Mouse (Mus musculus) right cerebral cortex, postnatal 10 days (tissue): Measurements from ENCODE around the gene Eloa.
"Not testable (repeated sequence)": the region's sequence is repeated elsewhere in the genome, so short reads cannot be mapped to it uniquely, and the experiment has no call there.

Experiments
- DNase-seq, 2 experiments: peaks; one replicate each; pipeline ENCODE4 v3.0.0; 2021; ENCODE audit warnings: low spot score in 2 of 2

The Eloa gene

GRCm38 (mm10) chr4:136021549-136022047 lies at the start of gene Eloa:
Gene Eloa (minus strand): TSS chr4:136021763.
- peak; percentile 100 for DNase-seq

DNA sequence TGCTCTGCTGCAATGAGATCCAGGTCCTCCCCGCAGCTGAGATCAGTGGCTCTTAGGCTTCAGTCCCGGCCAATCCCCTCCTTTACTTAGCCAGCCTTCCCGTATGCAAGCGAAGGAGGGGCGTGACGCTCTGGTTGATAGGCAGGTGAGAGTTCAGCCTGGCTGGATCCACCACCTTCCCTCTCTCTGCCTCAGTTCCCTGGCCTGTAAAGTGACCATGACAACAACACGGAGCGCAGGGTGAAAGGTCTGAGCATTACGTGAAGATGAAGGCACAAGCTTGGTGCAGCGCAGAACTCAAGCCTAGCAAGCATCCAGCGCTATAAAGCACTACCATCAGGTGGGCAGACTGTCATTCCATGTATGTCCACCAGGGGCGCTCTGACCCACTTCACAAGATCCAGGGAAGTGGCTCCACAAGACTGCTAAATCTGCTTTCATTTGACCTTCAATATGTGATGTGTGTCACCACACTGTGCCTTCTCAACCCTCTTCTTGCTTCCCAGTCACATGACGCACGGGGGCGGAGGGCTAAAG lies 49.7 kb upstream of the Eloa start:
- DNase-seq, result peak; percentile 71 to 72

GRCm38 (mm10) chr4:136070592-136070991 lies 49.0 kb upstream of the Eloa start:
- no peak for DNase-seq

- peak; percentile 73 to 83 for DNase-seq
Observed at GRCm38 (mm10) chr4:136069954-136070353, 48.4 kb upstream of the Eloa start.

DNA sequence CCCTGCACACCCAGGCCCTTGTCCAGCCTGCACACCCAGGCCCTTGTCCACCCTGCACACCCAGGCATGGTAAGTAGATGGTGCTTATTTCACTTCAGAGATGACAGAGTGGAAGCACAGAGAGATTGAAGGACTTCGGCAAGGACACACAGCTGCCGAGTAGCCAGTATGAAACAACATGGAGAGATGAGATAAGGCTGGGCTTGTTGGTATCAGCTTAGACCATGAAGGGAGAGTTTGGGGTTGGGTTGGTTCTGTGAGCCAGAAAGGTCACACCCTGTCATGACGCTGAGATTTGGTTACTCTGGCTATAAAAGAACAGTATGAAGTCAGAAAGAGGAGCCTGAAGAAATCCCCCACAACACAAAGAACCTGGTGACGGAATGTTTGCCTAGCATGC lies 47.8 kb upstream of the Eloa start:
- DNase-seq, result no peak

GRCm38 (mm10) chr4:136063143-136063542 lies 41.6 kb upstream of the Eloa start:
- no peak for DNase-seq

GRCm38 (mm10) chr4:136059800-136060488 lies 38.4 kb upstream of the Eloa start:
- not testable (repeated sequence) for DNase-seq

- no peak for DNase-seq
Observed at GRCm38 (mm10) chr4:136057916-136058315, 36.4 kb upstream of the Eloa start.

DNA sequence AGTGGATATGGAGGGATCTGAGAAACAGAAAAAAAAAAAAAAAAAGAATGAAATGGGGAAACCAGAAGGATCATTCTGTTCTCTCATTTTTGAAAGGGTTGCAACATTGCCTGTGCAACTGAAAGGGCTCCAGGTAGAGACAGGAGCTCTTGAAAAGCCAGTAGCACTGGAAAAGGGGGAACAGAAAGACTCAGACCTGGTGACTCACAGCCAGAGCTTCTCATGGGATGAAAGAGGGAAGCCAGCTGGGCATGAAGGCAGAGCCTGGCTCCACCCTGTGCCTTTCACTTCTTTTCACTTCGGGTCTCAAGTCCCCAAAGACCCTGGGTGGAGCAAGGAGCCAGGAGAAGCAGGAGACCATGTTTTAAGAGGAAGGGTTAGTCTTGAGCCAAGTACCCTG lies 34.5 kb upstream of the Eloa start:
- no peak for DNase-seq

DNA sequence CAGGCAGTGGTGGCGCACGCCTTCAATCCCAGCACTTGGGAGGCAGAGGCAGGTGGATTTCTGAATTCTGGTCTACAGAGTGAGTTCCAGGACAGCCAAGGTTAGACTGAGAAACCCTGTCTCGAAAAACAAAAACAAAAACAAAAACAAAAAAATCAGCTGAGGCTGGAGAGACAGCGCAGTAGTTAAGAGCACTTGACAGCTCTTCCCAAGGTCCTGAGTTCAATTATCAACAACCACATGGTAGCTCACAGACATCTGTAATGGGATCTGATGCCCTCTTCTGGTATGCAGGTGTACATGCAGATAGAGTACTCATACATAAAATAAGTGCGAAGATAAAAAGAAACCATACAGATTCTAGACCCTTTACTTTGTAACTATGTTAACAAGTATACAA lies 32.3 kb upstream of the Eloa start:
- no peak for DNase-seq

DNA sequence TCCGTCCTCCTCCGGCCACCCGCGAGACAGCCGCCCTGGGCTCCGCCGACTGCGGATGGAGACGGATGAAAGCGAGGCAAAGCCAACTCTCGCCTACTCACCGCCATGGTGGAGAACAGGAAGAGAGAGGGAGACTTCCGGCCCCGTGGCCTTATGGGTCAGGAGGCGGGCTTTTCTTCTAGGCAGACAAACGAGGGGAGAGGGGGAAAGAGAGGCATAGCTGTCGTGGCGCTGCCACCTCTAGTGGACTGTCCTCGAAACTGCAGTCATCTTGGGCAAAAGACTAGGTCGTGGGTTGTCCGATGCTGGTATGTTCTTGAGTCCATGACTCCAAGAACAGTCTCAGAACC lies 31.7 kb upstream of the Eloa start, which contains the start of gene Rpl11:
Gene Rpl11 (minus strand): TSS at position 182 of the 350 bp plus-strand sequence.
- DNase-seq, result peak; percentile 95 to 96

GRCm38 (mm10) chr4:136052534-136053246 lies 31.1 kb upstream of the Eloa start:
- DNase-seq, result no peak

DNA sequence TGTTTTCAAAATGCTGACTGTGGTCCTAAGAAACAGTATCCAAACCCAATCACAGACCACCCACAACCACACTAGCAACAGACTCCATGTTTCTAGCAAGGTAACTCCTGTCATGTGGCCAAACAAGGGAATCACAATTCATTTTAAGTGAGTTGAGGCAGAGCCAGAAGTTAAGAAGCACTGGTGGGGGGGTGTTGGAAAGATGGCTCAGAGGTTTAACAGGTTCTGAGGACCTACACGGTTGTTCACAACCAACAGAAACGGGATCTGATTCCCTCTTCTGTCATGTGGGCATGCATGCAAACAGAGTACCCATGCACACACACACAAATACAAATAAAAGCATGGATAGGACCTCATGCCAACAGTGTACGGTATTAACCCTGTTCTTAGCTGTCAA lies 30.5 kb upstream of the Eloa start:
- DNase-seq, result no peak

DNA sequence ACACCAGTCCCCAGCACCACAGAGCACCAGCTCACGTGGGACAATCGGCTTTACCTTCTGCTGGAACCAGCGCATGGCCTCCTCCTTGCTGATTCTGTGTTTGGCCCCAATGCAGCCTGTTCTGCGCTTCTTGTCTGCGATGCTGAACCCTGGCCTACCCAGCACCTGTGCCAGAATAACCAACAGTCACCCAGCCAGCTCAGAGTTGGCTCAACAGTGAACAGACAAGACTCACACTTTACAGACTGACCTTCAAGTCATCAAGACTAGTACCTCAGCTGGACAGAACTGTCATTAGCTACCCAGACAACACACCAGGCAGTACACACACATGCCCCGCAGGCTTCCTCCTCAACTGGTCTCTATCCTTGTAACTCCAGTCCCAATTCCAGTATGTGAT lies 28.7 kb upstream of the Eloa start:
- no peak for DNase-seq

DNA sequence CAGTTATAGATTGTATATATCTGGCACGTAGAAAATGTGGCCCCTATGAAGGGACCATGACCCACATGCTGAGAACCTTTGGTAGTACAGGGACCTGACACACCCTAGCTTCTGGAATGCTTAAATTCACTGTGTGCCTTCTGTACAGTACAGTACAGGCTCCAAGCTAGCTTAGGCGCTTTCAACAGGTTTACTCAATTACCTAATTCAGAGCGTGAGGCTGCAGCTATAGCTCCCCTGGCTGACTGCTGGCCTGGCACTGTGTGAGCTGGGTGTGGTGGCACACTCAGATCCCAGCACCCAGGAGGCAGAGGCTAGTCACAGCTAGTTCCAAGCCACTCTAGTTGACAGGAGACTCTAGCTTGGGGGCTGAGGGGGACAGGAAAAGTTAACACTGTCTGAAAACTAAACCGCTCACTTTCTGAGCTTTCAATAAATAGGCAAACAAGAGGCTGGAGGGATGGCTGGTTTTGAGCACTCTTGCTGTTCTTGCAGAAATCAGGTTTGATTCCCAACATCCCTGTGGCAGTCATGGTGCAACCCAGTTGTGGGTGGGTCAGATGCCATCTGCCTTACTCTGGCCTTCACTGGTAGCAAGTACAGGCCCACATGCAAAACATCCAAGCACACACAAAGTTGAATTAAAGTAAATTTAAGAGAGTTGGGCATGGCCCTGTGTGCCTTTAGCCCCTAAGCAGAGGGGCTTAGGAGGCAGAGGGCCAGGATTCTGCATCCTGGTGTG lies 26.9 kb upstream of the Eloa start:
- no peak for DNase-seq

GRCm38 (mm10) chr4:136047626-136048025 lies 26.1 kb upstream of the Eloa start:
- no peak for DNase-seq

DNA sequence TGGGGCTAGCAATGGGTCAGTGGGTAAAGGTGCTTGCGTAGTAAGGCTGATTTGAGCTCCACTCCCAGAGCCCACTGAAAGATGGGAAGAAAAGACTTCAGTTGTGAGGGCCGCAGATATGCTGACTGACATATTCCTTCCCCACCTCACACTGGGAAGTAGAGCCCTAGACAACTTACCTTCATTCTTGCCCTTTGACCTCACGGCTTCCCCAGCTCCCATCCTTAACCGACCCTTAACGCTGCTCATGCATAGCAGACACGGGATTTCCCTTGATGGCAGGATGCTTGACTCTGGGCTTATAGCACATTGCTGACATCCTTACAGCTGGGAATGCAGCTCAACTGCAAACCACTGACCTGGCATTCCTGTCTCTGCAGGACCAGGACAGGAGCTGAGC lies 25.3 kb upstream of the Eloa start:
- DNase-seq, result no peak

DNA sequence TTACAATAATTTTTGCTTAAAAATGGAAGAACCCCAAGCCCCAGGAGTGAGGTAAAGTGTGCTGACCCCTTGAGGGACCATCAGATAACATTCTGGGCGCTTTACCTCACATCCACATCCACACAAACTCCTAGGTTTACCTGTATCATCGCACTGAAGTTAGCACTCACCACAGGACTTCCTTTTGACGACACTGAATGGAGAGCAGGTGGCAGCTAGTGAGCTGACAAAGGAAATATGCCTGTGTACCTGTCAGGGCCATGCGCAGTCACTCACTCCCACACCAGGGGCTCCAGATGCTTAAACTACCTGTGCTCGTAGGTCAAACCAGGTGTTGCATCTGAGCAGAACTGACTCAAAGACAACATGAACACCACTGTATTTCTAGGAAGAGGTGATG lies 23.5 kb upstream of the Eloa start:
- DNase-seq, result no peak

DNA sequence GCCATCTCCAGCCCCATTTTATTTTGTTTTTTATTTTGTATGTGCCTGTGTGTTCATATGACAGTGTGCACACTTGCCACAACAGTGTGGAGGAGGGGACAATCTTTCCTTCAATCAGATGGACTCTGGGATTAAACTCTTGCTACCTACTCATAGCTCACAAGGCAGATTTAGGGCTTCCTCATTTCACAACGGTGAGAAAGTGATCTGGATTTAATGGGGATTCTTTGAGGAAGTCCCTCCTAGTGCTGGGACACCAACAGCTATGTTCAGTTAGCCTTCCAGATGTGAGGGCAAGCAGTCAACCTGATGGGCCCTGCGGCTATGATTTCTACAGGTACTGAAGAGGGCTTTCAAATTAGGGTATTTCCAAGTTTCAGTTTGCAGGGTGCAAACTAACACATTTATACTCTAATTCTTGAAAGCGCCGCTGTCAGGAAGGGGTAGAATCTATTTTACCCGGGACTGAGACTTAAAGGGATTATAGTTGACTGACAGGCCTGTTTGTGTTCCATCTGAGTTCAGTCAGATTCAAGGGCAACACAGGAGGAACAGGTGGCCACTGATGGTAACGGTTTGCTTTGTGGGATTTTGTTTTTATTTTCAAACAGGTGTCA lies 22.3 kb upstream of the Eloa start:
- DNase-seq, result no peak

- DNase-seq, result no peak
Observed at GRCm38 (mm10) chr4:136035078-136035477, 13.5 kb upstream of the Eloa start.

DNA sequence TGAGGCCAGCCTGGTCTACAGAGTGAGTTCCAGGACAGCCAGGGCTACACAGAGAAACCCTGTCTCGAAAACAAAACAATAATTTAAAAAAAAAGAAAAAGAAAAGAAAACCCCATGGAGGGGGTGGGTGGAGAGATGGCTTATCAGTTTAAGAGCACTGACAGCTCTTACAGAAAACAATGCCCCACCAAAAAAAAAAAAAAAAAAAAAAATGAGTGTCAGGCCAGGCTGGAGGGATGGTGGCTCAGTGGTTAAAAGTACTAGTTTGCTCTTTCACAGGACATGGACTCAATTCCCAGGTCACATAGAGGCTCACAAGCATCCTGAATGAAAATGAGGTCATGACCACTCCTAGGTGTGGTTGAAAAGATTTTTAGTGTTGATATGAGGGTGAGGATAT lies 11.7 kb upstream of the Eloa start:
- no peak for DNase-seq
